Mouse (Mus musculus): Measurements from ENCODE around the gene Svep1. TPM values are rescaled to one million over a fixed set of nuclear protein-coding genes. Genes with fewer than 3 reads are reported as not detected.

The Svep1 gene
- polyA plus RNA-seq, 1 experiment from 2014 or later, result 2.9 TPM

DNA sequence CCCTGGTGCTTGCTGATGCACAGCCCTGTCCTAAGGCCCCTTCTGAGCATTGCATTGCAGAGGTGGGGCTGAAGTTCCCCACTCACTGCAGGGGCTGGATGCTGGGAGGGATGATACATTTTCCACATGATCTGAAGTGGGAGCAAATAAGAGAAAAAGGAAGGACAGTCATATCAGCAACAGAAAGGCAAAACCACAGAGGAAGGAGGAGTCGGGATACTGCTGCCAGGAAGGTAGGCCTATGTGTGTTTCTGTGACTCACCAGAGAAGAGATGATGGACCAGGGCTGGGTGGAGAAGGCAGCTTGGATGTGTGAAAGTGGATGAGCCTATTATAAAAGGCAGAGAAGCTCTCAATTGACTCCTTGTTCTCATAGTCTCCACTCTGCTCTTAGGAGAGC is 173.9 kb downstream of the Svep1 start:
- whole genome bisulfite sequencing, result 82% methylated on average over 1 of the region's 1 CpGs
- H3K4me2 ChIP-seq, result no peak overlapping the region
- no peaks in the 10 kb centered on the region for H3K27me3 ChIP-seq
- no peak overlapping the region for H3K27ac ChIP-seq
- no peak for ATAC-seq (ENCODE audit: low FRiP score)
- no peaks in the 10 kb centered on the region for H3K36me3 ChIP-seq (replicated peaks)
- H3K4me3 ChIP-seq (replicated peaks), result no peak overlapping the region
- no peak overlapping the region for H3K9ac ChIP-seq
- H3K9me3 ChIP-seq, result peaks cover 6% of the 10 kb centered on the region; the same call in 1 of the 2 replicates
- H3K4me1 ChIP-seq, result no peaks in the 10 kb centered on the region

DNA sequence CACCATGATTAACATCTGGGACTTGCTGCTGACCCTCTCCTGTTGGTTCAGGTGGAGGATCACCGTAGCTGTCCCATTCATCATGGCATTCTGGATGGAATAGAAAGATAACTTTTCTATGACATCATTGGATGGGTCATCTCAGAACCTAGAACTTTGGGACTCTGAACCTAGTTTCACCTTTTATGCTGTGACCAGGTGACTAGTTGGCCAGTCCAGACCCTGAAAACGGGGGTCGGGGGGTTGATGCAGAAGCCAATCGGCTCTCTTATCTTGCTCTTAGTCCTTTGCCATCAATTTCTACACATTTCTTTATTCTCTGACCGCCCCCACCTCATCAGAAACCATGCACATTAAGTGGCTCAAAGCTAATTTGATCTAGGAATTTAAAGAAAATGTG is 197.6 kb downstream of the Svep1 start, which contains the start of gene Txndc8:
Gene Txndc8, minus strand, starts transcription at position 101 of the 400 bp plus-strand sequence.
- Histone ChIP-seq H3K36me3 (replicated peaks) (no peaks in the 10 kb centered on the region), H3K4me3 (replicated peaks) (no peak within 1 kb of the TSS), H3K4me1 (no peaks in the 10 kb centered on the region), H3K4me2 (no peak within 1 kb of the TSS), H3K9me3 (no peaks in the 10 kb centered on the region), H3K27ac (no peak within 1 kb of the TSS), H3K9ac (no peak within 1 kb of the TSS), H3K27me3 (no peaks in the 10 kb centered on the region)
- 90% methylated on average over 5 of the region's 5 CpGs for WGBS
- no peak for ATAC-seq (ENCODE audit: low FRiP score)

DNA sequence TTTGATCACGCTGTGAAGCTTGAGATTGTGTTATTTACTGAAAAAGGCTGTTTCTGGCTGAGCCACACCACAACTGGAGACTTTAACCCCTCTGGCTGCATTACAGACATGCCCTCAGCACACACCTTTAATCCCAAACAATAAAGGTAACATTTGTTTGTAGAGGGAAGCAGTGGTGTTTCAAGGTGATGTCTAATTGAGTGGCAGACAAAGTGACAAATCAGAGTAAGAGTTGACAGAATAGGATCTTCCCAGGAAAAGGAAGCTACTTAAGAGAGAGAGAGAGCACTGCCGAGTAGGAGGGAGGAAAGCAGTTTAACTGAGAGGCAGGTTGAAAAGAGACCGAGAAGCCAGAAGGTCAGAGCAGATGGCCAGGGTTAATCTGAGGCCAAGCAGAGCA is 203.2 kb downstream of the Svep1 start:
- no peaks in the 10 kb centered on the region for H3K9me3 ChIP-seq
- H3K4me1 ChIP-seq, result no peaks in the 10 kb centered on the region
- 58% methylated on average over 3 of the region's 3 CpGs for WGBS
- H3K4me2 ChIP-seq, result no peak overlapping the region
- no peaks in the 10 kb centered on the region for H3K27me3 ChIP-seq
- ATAC-seq (ENCODE audit: low FRiP score), result no peak
- H3K4me3 ChIP-seq (replicated peaks), result no peak overlapping the region
- H3K27ac ChIP-seq, result no peak overlapping the region
- no peak overlapping the region for H3K9ac ChIP-seq
- H3K36me3 ChIP-seq (replicated peaks), result no peaks in the 10 kb centered on the region

Other genes starting within 250 kb of the Svep1 start
- gene Txndc8, start 197.7 kb downstream of the Svep1 start, polyA plus RNA-seq (2016; fragmentation: Nextera tagmentation; extraction: Ambion mirVana), result not detected in 2 replicates
- gene Musk, start 79.1 kb upstream of the Svep1 start, polyA plus RNA-seq (2016; fragmentation: Nextera tagmentation; extraction: Ambion mirVana), result 0.06 TPM in 1 of 2 replicates, not detected in the other

Measured in forebrain, embryonic 12.5 days (tissue).